Mouse (Mus musculus): ENCODE measurements around the gene Hdhd3.

DNA sequence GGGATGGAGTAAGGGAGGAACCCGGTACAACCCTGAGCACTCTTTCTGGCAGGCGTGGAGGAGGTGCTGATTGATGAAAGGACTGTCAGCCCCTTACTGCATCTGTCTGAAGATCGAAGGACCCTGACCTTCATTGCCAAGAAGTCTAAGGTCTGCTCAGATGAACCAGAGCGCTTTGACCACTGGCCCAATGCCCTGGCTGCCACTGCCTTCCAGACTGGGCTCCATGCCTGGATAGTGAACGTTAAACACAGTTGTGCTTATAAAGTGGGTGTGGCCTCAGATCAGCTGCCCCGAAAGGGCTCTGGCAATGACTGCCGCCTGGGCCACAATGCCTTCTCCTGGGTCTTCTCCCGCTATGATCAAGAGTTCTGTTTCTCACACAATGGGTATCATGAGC is 7.3 kb downstream of the Hdhd3 start:
- no peak for TF ChIP-seq CTCF (IDR thresholded peaks at IDR 0.05; ENCODE audit: low read depth, low read length)
- no peak for TF ChIP-seq EP300 (IDR thresholded peaks at IDR 0.05; ENCODE audit: insufficient read depth, low read depth, low read length)
- TF ChIP-seq POLR2A (IDR thresholded peaks at IDR 0.05; ENCODE audit: insufficient read depth, low read length) = no peak

All from ES-Bruce4 (cell line).